Mouse (Mus musculus): Measurements from ENCODE around the gene Tedc2. TPM values are rescaled to one million over a fixed set of nuclear protein-coding genes. Genes with fewer than 3 reads are reported as not detected.
A peak's percentile ranks its signal among the peaks of the same experiment; 100 is the strongest.

Tedc2 gene
- total and polyA plus RNA-seq, 3 experiments: 22.6 to 24.6 TPM; not detected in 1

GRCm38 (mm10) chr17:24209043-24209915, 11.4 kb downstream of the Tedc2 start, which contains the start of gene Ntn3:
Ntn3 (minus strand) TSS chr17:24209531.
- Histone ChIP-seq H3K4me3 (ENCODE audit: control insufficient read depth in 1 of 2, insufficient read depth in 1 of 2, low read depth in 2 of 2, low read length in 2 of 2) (peak within 1 kb of the TSS; percentile 49 to 63), H3K36me3 (ENCODE audit: control insufficient read depth in 1 of 2, insufficient read depth in 2 of 2, low read length in 2 of 2) (peaks cover 0 to 17% of the 10 kb centered on the region in 2 experiments; a peak in 2 of 4 replicates), H3K79me2 (ENCODE audit: control insufficient read depth, insufficient read depth, low read length, poor library complexity) (peaks cover 31% of the 10 kb centered on the region), H3K27ac (ENCODE audit: control insufficient read depth, low read depth, low read length) (peak within 1 kb of the TSS; percentile 56), H3K4me1 (ENCODE audit: control insufficient read depth in 1 of 2, insufficient read depth in 2 of 2, low read length in 2 of 2) (peaks cover 0 to 34% of the 10 kb centered on the region in 2 experiments; a peak in 3 of 4 replicates), H3K27me3 (ENCODE audit: control insufficient read depth in 1 of 2, insufficient read depth in 2 of 2, low read length in 2 of 2) (no peaks in the 10 kb centered on the region), H3K9me3 (replicated peaks; ENCODE audit: insufficient read depth, low read length) (no peaks in the 10 kb centered on the region), H3K9ac (ENCODE audit: control insufficient read depth, low read depth, low read length, poor library complexity, severe bottlenecking) (peak within 1 kb of the TSS; percentile 93)
- peak; percentile 76 for DNase-seq (ENCODE audit: low read depth, low spot score)
- no peak for TF ChIP-seq E2F4 (IDR thresholded peaks at IDR 0.05; ENCODE audit: borderline replicate concordance, low read depth, low read length)
- TF ChIP-seq NRF1 (IDR thresholded peaks at IDR 0.05; ENCODE audit: insufficient read depth, low read depth, low read length, poor library complexity, severe bottlenecking): no peak
- TF ChIP-seq GATA1 (IDR thresholded peaks at IDR 0.05; ENCODE audit: low read depth, low read length): no peak
- no peak for TF ChIP-seq CHD2 (IDR thresholded peaks at IDR 0.05; ENCODE audit: low read length)
- TF ChIP-seq USF1 (IDR thresholded peaks at IDR 0.05; ENCODE audit: low read depth, low read length): no peak
- TF ChIP-seq MXI1 (IDR thresholded peaks at IDR 0.05; ENCODE audit: low read depth, low read length): 0 out of 2 replicates have a peak, but pooled peaks have one; percentile 0
- peak; percentile 77 for TF ChIP-seq TAL1 (IDR thresholded peaks at IDR 0.05; ENCODE audit: low read length)
- no peak for TF ChIP-seq MYB (IDR thresholded peaks at IDR 0.05; ENCODE audit: low read depth, low read length)
- 0 out of 2 replicates have a peak, but pooled peaks have one; percentile 40 for TF ChIP-seq UBTF (IDR thresholded peaks at IDR 0.05; ENCODE audit: borderline replicate concordance, insufficient read depth, low read depth, low read length)
- no peak for TF ChIP-seq CTCF (IDR thresholded peaks at IDR 0.05 in 2 of 3, conservative IDR thresholded peaks at IDR 0.05 in 1 of 3; ENCODE audit: control insufficient read depth in 1 of 3, insufficient read depth in 1 of 3, low read depth in 2 of 3, low read length in 3 of 3, poor library complexity in 1 of 3, severe bottlenecking in 1 of 3)
- TF ChIP-seq ETS1 (IDR thresholded peaks at IDR 0.05; ENCODE audit: low read depth, low read length): no peak
- TF ChIP-seq SIN3A (IDR thresholded peaks at IDR 0.05; ENCODE audit: low read length): peak; percentile 49
- no peak for TF ChIP-seq NELFE (IDR thresholded peaks at IDR 0.05; ENCODE audit: low read depth, low read length)
- TF ChIP-seq HCFC1 (IDR thresholded peaks at IDR 0.05; ENCODE audit: low read depth, low read length): 0 out of 2 replicates have a peak, but pooled peaks have one; percentile 8
- TF ChIP-seq MYC (IDR thresholded peaks at IDR 0.05; ENCODE audit: low read depth, low read length): no peak
- TF ChIP-seq POLR2AphosphoS5 (IDR thresholded peaks at IDR 0.05; ENCODE audit: borderline replicate concordance, low read depth, low read length): no peak
- TF ChIP-seq GABPA (IDR thresholded peaks at IDR 0.05; ENCODE audit: low read depth, low read length): no peak
- peak; percentile 66; the same call in 1 of the 2 replicates for TF ChIP-seq POLR2AphosphoS2 (IDR thresholded peaks at IDR 0.05; ENCODE audit: low read length)
- TF ChIP-seq ZC3H11A (IDR thresholded peaks at IDR 0.05; ENCODE audit: low read depth, low read length): no peak
- no peak for TF ChIP-seq SMC3 (IDR thresholded peaks at IDR 0.05; ENCODE audit: low read depth, low read length)
- no peak for TF ChIP-seq ZNF384 (IDR thresholded peaks at IDR 0.05; ENCODE audit: low read depth, low read length)
- no peak; the same call in 1 of the 2 replicates for TF ChIP-seq MAX (IDR thresholded peaks at IDR 0.05; ENCODE audit: low read length)
- TF ChIP-seq RAD21 (IDR thresholded peaks at IDR 0.05; ENCODE audit: low read depth, low read length): no peak
- peak; percentile 75; the same call in 1 of the 2 replicates for TF ChIP-seq MAZ (IDR thresholded peaks at IDR 0.05; ENCODE audit: low read depth, low read length)
- TF ChIP-seq USF2 (IDR thresholded peaks at IDR 0.05; ENCODE audit: borderline replicate concordance in 1 of 2, insufficient read depth in 1 of 2, low read depth in 1 of 2, low read length in 2 of 2): no peak
- peak in 1 of 2 experiments; percentile 50; a peak in 3 of 4 replicates for TF ChIP-seq POLR2A (IDR thresholded peaks at IDR 0.05; ENCODE audit: control insufficient read depth in 1 of 2, insufficient read depth in 1 of 2, low read depth in 1 of 2, low read length in 2 of 2, poor library complexity in 1 of 2)
- TF ChIP-seq BHLHE40 (IDR thresholded peaks at IDR 0.05; ENCODE audit: borderline replicate concordance, low read depth, low read length): no peak
- no peak for TF ChIP-seq KAT2A (conservative IDR thresholded peaks at IDR 0.05; ENCODE audit: low read depth, low read length)
- no peak for TF ChIP-seq MEF2A (IDR thresholded peaks at IDR 0.05; ENCODE audit: extremely low read depth, insufficient replicate concordance, low read depth, low read length, poor library complexity, severe bottlenecking)
- TF ChIP-seq ELF1 (IDR thresholded peaks at IDR 0.05; ENCODE audit: low read depth, low read length): no peak
- TF ChIP-seq JUND (IDR thresholded peaks at IDR 0.05; ENCODE audit: low read depth, low read length): no peak
- TF ChIP-seq ZMIZ1 (IDR thresholded peaks at IDR 0.05; ENCODE audit: low read depth, low read length): no peak
- peak; percentile 58; the same call in 1 of the 2 replicates for TF ChIP-seq TCF12 (IDR thresholded peaks at IDR 0.05; ENCODE audit: low read depth, low read length)
- TF ChIP-seq TBP (IDR thresholded peaks at IDR 0.05; ENCODE audit: low read depth, low read length): no peak
- no peak for TF ChIP-seq CHD1 (IDR thresholded peaks at IDR 0.05; ENCODE audit: low read depth, low read length)

Data from MEL (cell line).